Mouse (Mus musculus) CD4-positive, CD25-positive, alpha-beta regulatory T cell, adult 2 months (primary cell): ENCODE results near the gene Otud1.

Experiments
- DNase-seq: peaks from one replicate; pipeline ENCODE4 v3.0.0-alpha.2; 2012; ENCODE audit warnings: low read depth, low spot score

Gene Otud1

DNA sequence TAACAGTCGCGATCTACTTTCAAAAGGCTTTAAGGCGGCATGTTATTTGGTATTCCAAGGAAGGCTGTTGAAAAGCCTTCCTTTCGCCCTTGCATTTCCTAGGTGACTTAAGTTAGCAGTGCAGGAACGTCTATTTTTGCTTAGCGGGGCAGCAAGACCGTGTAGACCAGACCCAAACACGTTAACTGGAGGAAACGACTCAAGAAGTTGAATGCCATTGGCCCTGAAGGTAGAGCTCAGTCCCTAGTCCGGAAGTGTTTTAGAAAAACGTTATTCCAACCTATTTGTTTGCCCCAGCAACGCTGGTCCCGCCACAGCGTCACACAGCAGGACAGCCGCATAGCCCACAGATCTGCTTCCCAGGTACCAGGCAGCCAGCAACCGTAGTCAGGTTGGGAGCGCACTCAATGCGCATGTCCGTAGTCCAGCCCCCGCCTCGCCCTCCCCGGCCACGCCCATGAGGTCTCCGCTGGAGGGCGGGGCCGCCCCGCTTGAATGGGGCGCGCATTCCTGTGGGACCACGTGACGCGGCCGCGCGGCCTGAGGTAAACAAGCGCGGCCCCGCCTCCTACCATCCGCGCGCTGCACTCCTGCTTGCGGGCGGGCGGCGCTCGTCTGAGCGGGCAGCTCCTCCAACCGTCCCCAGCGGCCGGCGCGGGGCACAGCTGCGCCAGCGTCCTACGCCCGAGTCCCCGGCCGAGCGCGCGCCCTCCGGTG lies at the start of gene Otud1:
Gene Otud1 (plus strand): TSS at position 595 of the 717 bp plus-strand sequence.
- DNase-seq: peak; percentile 99

DNA sequence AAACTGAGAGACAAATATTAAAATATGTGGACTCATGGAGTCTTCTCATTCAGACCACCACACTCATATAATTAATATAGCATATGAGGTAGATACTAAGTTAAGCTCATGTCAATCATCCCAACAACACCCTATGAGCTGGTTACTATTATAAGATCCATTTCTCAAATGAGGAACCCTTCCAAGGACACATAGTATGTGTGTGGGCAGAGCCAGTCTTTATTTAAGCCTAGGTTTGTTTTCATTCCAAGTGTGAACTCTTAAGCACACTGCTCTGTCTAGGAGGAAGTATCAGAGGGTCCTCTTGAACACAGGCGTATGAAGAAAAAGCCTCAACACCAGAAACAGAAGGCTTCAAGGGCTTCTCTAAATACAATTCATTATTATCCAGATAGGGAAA lies 49.7 kb upstream of the Otud1 start:
- no peak for DNase-seq

DNA sequence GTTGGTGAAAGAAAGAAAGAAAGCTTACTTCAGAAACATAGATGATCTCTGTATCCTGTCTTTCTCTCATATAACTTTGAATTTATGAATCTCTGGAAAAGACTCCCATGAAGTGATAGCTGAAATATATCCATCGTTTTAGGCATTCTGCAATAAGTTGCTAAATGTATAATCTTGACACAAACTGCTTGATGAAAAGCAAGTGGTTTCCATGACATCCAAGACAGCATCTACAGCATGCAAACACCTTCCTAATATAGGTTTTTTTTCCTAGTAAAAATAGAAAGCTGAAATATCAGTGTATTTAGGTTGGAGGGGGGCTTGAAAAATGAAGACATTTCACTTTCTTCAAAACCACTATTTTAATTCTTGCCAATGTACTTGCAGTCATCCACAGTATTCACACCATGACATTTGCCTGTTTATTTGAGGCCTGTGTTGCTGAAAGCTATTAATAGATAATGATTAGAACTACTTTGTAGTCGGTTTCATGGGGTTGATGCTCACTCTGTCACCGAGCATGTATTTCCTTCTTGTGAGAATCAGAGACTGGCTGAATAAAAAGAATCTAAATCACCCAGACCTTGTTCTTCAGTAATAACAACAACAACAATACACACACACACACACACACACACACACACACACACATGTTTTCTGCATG lies 49.0 kb upstream of the Otud1 start:
- DNase-seq: no peak

DNA sequence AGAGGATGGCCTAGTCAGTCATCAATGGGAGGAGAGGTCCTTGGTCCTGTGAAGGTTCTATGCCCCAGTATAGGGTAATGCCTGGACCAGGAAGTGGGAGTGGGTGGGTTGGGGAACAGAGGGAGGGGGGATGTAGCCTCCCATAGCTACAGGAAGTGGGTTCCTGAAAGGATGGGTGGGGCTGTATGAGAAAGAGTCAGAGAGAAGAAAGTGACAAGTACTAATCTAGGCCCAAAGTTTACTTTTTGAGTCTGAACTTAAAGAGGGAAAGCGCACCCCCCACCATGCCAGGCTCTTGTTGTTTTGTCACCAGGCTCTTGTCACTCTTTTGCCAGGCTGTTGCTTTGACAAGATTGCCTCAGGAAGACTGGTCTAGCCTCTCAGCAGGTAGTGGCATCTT lies 35.5 kb upstream of the Otud1 start:
- DNase-seq: peak; percentile 49

DNA sequence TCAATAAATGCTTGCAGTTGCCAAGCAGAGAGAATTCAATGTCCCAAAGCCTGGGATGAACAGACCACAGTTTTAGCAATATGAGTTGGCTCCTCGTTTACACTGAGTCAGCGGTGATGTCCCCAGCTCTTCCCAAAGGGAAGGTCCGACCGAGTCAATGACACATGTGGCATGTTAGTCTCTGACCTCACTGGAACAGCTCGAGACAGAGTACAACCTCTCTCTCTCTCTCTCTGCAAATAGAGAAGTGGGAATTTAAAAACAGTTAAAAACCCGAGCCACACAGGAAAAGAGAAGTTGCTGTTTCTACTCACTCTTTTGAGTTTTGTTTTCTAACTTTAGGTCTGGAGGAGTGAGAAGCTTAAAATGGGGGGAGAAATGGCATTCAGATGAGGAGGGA lies 30.5 kb upstream of the Otud1 start:
- no peak for DNase-seq

DNA sequence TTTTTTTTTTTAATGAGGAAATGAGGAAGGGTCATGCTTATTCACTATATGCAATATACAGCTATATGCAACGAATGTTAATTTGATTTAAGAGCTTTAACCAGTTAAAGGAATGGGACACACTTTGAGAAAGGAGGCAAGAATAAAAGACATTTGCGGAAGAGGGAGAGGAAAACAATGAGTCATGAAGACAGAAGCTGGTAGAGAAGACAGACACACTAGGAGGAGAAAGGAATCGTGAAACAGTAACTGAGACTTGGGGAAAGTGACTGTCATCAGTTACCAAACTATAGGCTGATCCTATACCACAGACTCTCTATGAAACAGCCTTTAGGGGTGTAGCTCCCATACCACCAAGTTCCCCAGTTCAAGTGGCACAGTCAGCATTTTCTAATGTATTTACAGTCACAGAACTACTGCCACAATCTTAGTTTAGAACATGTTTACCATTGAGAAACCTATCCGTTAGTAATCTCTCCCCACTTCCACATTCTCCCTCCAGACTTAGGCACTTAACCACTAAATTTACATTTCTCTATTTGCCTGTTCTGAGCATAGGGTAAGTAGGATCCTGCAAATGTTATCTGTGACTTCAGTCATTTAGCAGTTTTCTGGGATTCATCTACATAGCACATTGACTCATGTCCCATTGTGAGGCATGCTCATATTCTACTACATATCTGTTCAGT lies 29.5 kb upstream of the Otud1 start:
- no peak for DNase-seq

DNA sequence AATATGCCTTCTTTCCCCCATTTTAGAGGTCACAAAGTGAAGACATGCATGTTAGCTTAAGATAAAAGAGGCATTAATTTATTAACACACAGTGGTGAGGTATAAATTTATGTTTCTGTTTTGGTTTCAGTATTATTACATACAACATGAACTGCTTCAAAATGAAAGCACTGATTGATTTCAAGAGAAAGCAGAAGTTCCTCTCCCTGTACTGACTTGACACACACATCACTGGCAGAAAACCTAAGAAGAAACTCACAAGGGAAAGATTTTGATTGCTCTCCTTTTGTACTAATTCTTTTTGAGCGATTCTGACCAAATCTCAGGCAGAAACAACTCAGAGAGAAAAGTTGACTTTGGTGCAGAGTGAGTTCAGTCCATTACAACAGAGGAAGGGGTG lies 27.0 kb upstream of the Otud1 start:
- peak; percentile 21 for DNase-seq

DNA sequence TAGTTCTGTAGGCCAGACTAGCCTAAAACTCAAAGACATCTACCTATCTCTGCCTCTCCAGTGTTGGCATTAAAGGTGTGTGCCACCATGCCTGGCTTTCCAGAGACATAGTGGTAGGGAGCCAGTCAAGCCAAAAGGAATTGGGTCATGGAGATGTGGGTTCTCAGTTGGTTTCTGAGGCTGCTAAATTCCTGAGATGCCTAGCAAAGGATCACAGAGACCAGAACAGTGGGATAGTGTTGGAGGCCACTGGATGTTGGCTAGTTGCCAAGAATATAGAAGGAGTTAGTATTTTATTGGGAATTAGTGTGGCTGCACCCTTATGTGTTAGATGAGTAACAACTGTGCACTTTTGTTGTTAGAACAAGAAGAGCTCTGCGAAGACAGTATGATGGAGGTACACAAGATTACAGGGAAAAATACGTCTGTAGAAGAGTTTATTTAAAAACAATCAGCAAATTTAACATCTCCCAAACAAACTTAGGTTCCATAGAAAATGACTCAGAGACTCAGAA lies 24.1 kb upstream of the Otud1 start:
- DNase-seq: no peak

DNA sequence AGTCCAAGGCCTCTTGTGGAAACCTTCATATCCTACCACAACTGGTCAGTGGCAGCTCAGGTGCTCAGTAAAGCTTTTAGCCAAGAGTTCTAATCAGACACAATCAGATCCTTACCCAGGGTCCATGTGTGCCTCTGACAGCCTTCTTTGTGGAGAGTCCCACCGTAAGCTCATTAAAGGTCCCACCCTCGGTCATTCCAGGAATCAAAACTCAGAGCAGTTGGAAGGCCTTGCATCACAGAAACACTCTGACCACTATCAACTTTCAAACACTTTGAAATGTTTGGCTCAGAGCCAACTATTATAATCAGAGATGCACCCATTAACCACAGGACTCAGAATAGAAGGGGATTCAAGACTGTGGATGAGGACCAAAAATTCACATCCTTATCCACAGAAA lies 12.4 kb upstream of the Otud1 start:
- no peak for DNase-seq

DNA sequence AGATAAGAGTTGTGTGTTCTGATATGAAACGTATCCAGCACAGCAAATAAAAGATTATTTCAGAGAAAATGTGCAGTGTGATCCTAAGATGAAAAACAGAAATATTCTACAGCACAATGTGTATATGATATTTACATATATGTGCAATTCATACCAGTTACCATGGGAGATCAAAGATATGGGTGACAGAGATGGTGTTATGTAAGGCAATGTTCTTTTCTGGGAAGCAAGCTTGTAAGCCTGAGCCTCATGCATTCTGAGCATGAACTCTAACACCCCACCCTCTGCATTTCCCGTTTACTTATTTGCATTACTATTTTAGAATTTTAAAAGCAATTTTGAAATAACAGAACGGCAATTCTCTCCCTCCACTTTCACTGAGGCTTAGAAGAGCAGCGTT lies 11.4 kb upstream of the Otud1 start:
- DNase-seq: no peak

DNA sequence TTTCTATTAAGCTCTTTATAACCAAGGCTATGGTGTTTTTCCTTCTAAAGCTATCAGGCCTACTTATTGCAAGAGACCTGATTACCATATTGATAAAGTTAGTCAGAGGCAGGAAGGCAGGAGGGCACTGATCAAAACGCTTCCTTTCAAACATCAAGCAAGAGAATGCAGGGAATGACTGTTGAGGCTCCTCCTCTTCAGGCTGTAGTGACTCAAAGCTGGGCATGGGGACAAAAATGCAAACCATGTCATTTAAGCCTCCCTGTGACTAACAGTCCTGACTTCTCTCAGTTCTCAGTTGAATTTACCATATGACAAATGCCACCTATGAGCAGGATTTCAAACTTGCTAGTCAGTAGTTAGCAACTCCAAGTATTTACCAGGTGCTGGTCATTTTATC lies 10.6 kb upstream of the Otud1 start:
- no peak for DNase-seq

DNA sequence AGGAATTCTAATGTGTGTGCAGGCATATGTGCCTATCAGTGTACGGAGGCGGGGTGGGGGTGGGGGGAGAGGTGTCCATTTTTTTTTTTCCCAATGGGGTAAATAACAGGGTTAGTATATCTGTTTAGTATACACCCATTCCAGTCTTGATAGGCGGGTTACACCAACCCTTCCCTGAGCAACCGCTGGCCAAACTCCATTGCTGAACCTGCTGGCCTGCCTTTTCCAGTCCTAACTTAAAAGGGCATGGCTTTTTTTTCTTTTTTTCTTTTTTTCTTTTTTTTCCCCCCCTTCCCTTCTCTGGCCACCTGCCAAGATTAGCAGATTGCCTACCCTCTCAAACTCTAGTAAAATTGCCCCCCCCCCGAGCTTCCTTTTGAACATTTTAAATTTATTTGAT lies 1.1 kb upstream of the Otud1 start:
- no peak for DNase-seq

DNA sequence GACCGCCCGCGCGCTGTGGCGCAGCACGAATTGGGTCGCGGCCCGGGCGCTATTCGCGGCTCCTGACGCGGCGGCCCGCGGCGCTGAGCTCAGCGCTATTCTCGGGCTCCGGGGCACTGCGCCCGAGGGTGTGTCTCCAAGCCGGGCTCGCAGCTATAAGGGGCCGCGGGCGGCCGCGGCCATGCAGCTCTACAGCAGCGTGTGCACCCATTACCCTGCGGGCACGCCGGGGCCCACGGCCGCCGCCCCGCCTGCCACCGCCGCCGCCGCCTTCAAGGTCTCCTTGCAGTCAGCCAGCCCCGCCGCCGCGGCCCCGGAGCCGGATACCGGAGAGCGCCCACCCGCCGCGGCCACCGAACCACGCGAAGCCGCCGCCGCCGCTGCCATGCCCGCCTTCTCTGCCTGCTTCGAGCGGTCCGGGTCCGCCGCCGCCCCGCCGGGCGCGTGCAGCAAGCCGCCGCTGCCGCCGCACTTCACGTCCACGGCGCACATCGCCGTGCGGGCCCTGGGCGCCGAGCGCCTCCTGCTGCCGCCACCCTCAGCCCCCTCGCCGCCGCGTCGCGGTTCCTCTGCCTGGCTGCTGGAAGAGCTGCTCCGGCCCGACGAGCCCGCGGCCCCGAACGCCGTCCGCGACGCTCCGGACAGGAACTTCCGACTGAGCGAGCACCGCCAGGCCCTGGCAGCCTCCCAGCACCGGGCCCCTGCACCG lies 483 bp downstream of the Otud1 start:
- peak; percentile 80 for DNase-seq

DNA sequence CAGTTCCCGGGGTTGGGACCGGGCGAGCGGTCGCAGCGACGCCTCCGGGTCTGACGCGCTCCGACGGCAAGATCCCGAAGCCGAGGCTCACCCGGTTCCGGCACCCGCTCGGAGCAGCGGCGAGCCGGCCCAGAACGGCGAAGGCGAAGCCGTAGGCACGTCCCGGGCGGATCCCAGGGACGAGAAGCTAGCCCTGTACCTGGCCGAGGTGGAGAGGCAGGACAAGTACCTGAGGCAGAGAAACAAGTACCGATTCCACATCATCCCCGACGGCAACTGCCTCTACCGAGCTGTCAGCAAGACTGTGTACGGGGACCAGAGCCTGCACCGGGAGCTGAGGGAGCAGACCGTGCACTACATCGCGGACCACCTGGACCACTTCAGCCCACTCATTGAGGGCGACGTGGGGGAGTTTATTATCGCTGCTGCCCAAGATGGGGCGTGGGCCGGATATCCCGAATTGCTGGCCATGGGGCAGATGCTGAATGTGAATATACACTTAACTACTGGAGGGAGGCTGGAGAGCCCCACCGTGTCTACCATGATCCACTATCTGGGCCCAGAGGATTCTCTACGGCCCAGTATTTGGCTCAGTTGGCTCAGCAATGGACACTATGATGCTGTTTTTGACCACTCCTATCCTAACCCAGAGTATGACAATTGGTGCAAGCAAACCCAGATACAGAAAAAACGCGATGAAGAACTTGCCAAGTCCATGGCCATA lies 1.3 kb downstream of the Otud1 start:
- DNase-seq: peak; percentile 62

DNA sequence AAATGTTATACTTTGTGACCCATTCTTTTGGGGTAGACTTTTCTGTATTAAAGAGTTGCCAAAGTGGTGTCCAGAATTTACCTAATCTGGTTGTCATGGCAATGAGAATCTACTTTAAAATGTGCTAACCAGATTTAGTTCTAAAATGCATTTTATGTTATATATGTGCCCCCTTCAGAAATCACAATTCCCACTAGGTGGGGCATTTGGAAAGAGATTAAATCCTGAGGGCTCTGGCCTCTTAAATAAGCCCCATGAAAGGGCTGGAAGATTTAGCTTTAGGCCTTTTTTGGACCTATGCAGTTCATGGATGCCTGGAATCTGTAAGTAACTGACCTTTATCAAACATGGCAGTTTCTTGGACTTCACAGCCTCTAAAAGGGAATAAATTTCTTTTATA lies 3.3 kb downstream of the Otud1 start:
- no peak for DNase-seq

DNA sequence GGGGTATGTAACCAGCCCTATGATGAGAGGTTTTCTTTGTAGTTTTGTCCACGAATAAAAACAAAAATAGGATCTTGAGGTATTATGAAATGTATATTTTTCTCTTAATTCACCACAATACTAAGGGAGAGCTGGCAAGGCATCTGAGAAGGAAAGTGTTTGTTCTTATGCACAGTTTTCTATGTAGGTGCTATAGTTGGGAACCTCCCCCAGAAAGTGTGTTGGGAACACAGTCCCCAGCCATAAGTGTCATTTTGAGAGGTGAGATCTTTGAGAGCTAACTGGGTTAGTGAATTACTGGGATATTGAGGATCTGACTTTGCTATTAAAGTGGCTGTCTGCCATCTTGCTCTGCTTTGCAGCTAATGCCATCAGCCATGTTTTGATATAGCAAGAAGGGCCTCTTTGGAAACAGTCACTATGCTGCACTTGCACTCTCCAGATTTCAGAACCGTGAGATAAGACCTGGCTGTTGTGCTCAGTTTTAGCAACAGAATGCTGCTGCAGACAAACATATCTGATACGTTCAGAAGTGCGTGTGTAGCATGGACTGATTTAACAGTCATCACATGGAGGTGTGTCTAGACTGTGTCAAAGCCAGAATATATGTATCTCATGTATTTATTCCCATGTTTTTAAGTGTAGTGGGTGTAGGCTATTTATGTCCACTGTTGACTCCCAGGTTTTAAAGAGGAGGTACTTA lies 5.7 kb downstream of the Otud1 start:
- DNase-seq: no peak

DNA sequence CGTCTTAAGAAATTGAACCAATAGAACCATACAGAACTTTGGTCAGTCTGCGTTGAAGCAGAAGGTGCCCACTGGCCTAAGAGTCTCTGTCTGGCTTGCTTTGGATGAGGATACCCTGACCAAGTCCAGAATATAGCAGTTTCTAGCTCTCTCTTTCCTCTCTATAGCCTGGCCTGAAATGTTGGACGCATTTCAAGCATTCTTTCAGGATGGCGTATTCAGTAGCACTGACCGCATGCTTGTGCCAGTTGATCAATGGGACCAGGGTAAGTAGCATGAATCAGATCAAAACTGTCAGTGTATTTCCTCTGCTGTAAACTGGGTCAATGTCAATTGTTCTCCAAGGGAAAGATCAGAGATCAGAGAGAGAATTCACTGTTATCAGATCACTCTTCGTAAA lies 6.6 kb downstream of the Otud1 start:
- no peak for DNase-seq

DNA sequence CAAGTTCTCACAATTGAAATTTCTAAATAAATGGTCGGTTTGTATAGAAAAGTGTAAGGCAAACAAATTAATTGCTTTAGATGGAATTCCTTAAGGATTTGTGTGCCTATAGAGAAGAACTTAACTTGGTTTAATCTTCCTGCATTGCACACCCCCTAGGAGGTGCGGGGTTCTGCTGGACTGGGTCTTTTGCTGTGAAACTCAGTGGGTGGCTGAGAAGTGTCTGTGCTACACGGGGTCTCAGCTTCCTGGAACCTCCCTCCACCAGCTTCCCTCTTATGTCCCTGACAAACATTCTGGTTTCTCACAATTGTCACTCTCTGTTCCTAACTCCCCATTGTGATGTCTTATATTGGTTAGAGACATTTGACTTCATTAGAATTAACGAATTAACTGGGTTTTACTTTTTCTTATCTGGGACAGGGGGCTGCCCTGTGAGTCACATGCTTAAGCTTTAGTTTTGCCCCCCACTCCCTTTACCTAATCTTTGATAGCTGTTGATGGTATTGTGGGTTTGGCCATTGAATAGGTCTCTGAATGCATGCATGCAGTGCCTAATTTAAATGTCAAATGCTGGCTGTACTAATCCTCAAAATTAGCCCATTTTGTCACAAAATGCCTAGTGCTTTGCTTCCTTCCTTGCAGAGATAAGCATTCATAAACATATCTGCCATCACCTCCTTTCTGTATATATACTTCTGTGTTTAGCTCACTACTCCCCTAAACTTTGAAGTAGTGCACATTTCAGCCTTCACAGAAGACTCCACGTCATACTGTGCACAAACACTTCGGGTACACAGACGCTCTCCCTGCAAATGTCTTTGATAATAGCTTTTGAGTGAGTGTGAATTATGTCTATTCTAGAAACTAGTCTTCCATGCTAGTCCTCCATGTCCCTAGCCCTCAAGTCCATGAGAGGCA lies 7.3 kb downstream of the Otud1 start:
- DNase-seq: no peak

DNA sequence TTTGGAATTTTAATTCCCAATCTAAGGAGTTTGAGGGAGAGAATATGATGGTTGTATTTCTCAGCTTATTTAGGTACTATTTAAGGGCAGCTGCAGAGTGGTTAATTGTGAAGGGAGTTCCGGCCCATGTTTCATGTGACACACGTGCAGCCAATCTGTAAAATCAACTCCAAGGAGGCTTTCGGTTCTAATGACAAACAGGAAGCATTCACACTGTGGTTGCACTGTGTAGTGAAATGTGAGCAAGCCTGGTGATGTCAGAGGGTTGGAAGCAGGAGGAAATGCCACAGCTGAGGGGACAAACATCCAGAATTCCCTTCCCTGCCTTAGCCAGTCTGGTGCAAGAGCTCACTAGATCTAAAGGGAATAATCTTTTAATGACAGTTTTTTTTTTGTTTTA lies 8.3 kb downstream of the Otud1 start:
- DNase-seq: peak; percentile 65
